Mouse (Mus musculus): ENCODE measurements around the gene Rgl1. TPM values are rescaled to one million over a fixed set of nuclear protein-coding genes. Genes with fewer than 3 reads are reported as not detected.

Gene Rgl1
- polyA plus RNA-seq, 1 experiment: 3.3 TPM

- H3K36me3 ChIP-seq (ENCODE audit: control insufficient read depth, insufficient read depth, low read length): no peaks in the 10 kb centered on the region
- H3K27me3 ChIP-seq (ENCODE audit: control insufficient read depth, insufficient read depth, low read length): no peaks in the 10 kb centered on the region
- peaks cover 4% of the 10 kb centered on the region; the same call in 1 of the 2 replicates for H3K4me1 ChIP-seq (ENCODE audit: control insufficient read depth, insufficient read depth, insufficient read length, low read length)
- H3K4me3 ChIP-seq (ENCODE audit: low read depth, low read length): no peak overlapping the region
- TF ChIP-seq CTCF (IDR thresholded peaks at IDR 0.05; ENCODE audit: extremely low read depth, insufficient read length, insufficient replicate concordance, low read depth, low read length) (no peak), POLR2A (IDR thresholded peaks at IDR 0.05; ENCODE audit: low read depth, low read length) (no peak)
- H3K27ac ChIP-seq (ENCODE audit: insufficient read depth, low read depth, low read length): 0 out of 2 replicates have a peak overlapping the region, but pooled peaks have one; percentile 13
- 68% methylated on average over 6 of the region's 6 CpGs for WGBS
Observed at GRCm38 (mm10) chr1:152804907-152805306, 38.8 kb upstream of the Rgl1 start.

GRCm38 (mm10) chr1:152800633-152801176 is 34.6 kb upstream of the Rgl1 start:
- Histone ChIP-seq H3K36me3 (ENCODE audit: control insufficient read depth, insufficient read depth, low read length) (no peaks in the 10 kb centered on the region), H3K4me3 (ENCODE audit: low read depth, low read length) (no peak overlapping the region), H3K27me3 (ENCODE audit: control insufficient read depth, insufficient read depth, low read length) (no peaks in the 10 kb centered on the region), H3K4me1 (ENCODE audit: control insufficient read depth, insufficient read depth, insufficient read length, low read length) (peaks cover 3% of the 10 kb centered on the region; the same call in 1 of the 2 replicates), H3K27ac (ENCODE audit: insufficient read depth, low read depth, low read length) (peak overlapping the region; percentile 31; the same call in 1 of the 2 replicates)
- WGBS: 88% methylated on average over 13 of the region's 13 CpGs
- no peak for TF ChIP-seq POLR2A (IDR thresholded peaks at IDR 0.05; ENCODE audit: low read depth, low read length)
- no peak for TF ChIP-seq CTCF (IDR thresholded peaks at IDR 0.05; ENCODE audit: extremely low read depth, insufficient read length, insufficient replicate concordance, low read depth, low read length)

GRCm38 (mm10) chr1:152799897-152800296 is 33.7 kb upstream of the Rgl1 start, which contains the start of gene Ncf2:
Ncf2 (plus strand) TSS chr1:152800194.
- no peaks in the 10 kb centered on the region for H3K27me3 ChIP-seq (ENCODE audit: control insufficient read depth, insufficient read depth, low read length)
- TF ChIP-seq CTCF (IDR thresholded peaks at IDR 0.05; ENCODE audit: extremely low read depth, insufficient read length, insufficient replicate concordance, low read depth, low read length) (no peak), POLR2A (IDR thresholded peaks at IDR 0.05; ENCODE audit: low read depth, low read length) (no peak)
- peak within 1 kb of the TSS; percentile 31; the same call in 1 of the 2 replicates for H3K27ac ChIP-seq (ENCODE audit: insufficient read depth, low read depth, low read length)
- no peaks in the 10 kb centered on the region for H3K36me3 ChIP-seq (ENCODE audit: control insufficient read depth, insufficient read depth, low read length)
- 30% methylated on average over 2 of the region's 2 CpGs for WGBS
- H3K4me1 ChIP-seq (ENCODE audit: control insufficient read depth, insufficient read depth, insufficient read length, low read length): peaks cover 3% of the 10 kb centered on the region; the same call in 1 of the 2 replicates
- H3K4me3 ChIP-seq (ENCODE audit: low read depth, low read length): no peak within 1 kb of the TSS

GRCm38 (mm10) chr1:152798125-152798524 is 32.0 kb upstream of the Rgl1 start:
- Histone ChIP-seq H3K4me1 (ENCODE audit: control insufficient read depth, insufficient read depth, insufficient read length, low read length) (peaks cover 3% of the 10 kb centered on the region; the same call in 1 of the 2 replicates), H3K27me3 (ENCODE audit: control insufficient read depth, insufficient read depth, low read length) (no peaks in the 10 kb centered on the region), H3K36me3 (ENCODE audit: control insufficient read depth, insufficient read depth, low read length) (no peaks in the 10 kb centered on the region), H3K4me3 (ENCODE audit: low read depth, low read length) (no peak overlapping the region), H3K27ac (ENCODE audit: insufficient read depth, low read depth, low read length) (peak overlapping the region; percentile 18)
- WGBS: 43% methylated on average over 9 of the region's 9 CpGs
- no peak for TF ChIP-seq POLR2A (IDR thresholded peaks at IDR 0.05; ENCODE audit: low read depth, low read length)
- no peak for TF ChIP-seq CTCF (IDR thresholded peaks at IDR 0.05; ENCODE audit: extremely low read depth, insufficient read length, insufficient replicate concordance, low read depth, low read length)

- TF ChIP-seq CTCF (IDR thresholded peaks at IDR 0.05; ENCODE audit: extremely low read depth, insufficient read length, insufficient replicate concordance, low read depth, low read length): no peak
- no peak for TF ChIP-seq POLR2A (IDR thresholded peaks at IDR 0.05; ENCODE audit: low read depth, low read length)
- peaks cover 3% of the 10 kb centered on the region; the same call in 1 of the 2 replicates for H3K4me1 ChIP-seq (ENCODE audit: control insufficient read depth, insufficient read depth, insufficient read length, low read length)
- no peaks in the 10 kb centered on the region for H3K36me3 ChIP-seq (ENCODE audit: control insufficient read depth, insufficient read depth, low read length)
- H3K27ac ChIP-seq (ENCODE audit: insufficient read depth, low read depth, low read length): no peak overlapping the region
- H3K4me3 ChIP-seq (ENCODE audit: low read depth, low read length): no peak overlapping the region
- H3K27me3 ChIP-seq (ENCODE audit: control insufficient read depth, insufficient read depth, low read length): no peaks in the 10 kb centered on the region
- 85% methylated on average over 8 of the region's 8 CpGs for WGBS
Observed at GRCm38 (mm10) chr1:152796683-152797263, 30.6 kb upstream of the Rgl1 start.

- 45% methylated on average over 8 of the region's 8 CpGs for WGBS
- H3K4me1 ChIP-seq (ENCODE audit: control insufficient read depth, insufficient read depth, insufficient read length, low read length): peaks cover 3% of the 10 kb centered on the region; the same call in 1 of the 2 replicates
- no peak for TF ChIP-seq CTCF (IDR thresholded peaks at IDR 0.05; ENCODE audit: extremely low read depth, insufficient read length, insufficient replicate concordance, low read depth, low read length)
- no peaks in the 10 kb centered on the region for H3K36me3 ChIP-seq (ENCODE audit: control insufficient read depth, insufficient read depth, low read length)
- no peak overlapping the region for H3K27ac ChIP-seq (ENCODE audit: insufficient read depth, low read depth, low read length)
- no peaks in the 10 kb centered on the region for H3K27me3 ChIP-seq (ENCODE audit: control insufficient read depth, insufficient read depth, low read length)
- no peak overlapping the region for H3K4me3 ChIP-seq (ENCODE audit: low read depth, low read length)
Observed at GRCm38 (mm10) chr1:152795688-152796255, 29.6 kb upstream of the Rgl1 start.

GRCm38 (mm10) chr1:152793495-152794130 is 27.5 kb upstream of the Rgl1 start:
- H3K4me3 ChIP-seq (ENCODE audit: low read depth, low read length): no peak overlapping the region
- no peaks in the 10 kb centered on the region for H3K36me3 ChIP-seq (ENCODE audit: control insufficient read depth, insufficient read depth, low read length)
- no peaks in the 10 kb centered on the region for H3K27me3 ChIP-seq (ENCODE audit: control insufficient read depth, insufficient read depth, low read length)
- no peak overlapping the region for H3K27ac ChIP-seq (ENCODE audit: insufficient read depth, low read depth, low read length)
- WGBS: 76% methylated on average over 6 of the region's 6 CpGs
- TF ChIP-seq CTCF (IDR thresholded peaks at IDR 0.05; ENCODE audit: extremely low read depth, insufficient read length, insufficient replicate concordance, low read depth, low read length): no peak
- no peak for TF ChIP-seq POLR2A (IDR thresholded peaks at IDR 0.05; ENCODE audit: low read depth, low read length)
- peaks cover 3% of the 10 kb centered on the region; the same call in 1 of the 2 replicates for H3K4me1 ChIP-seq (ENCODE audit: control insufficient read depth, insufficient read depth, insufficient read length, low read length)
